Mouse (Mus musculus) G1E-ER4 (cell line): ENCODE results near the gene Samd5. TPM values are rescaled to one million over a fixed set of nuclear protein-coding genes. Genes with fewer than 3 reads are reported as not detected.

Source experiments
- GATA1 ChIP-seq: IDR thresholded peaks from one replicate; pipeline ENCODE4 v1.8.0; 2012; ENCODE audit warnings: low read length, inconsistent platforms
- polyA plus RNA-seq: library from polyadenylated mRNA; stranded (reverse); fragments of >175 nt; gene quantifications from 2 replicates; pipeline ENCODE4 v1.2.3, GENCODE M21; 2012

Gene Samd5
- polyA plus RNA-seq, 1 experiment: not detected

- no peak for TF ChIP-seq GATA1
These were observed 54.0 kb downstream of the Samd5 start for GRCm38 (mm10) chr10:9621055-9621454.

- no peak for TF ChIP-seq GATA1
These were observed 60.0 kb downstream of the Samd5 start for GRCm38 (mm10) chr10:9615009-9615408.

- no peak for TF ChIP-seq GATA1
These were observed 66.2 kb downstream of the Samd5 start for GRCm38 (mm10) chr10:9608854-9609253.

GRCm38 (mm10) chr10:9607155-9607554 is 67.9 kb downstream of the Samd5 start:
- TF ChIP-seq GATA1: no peak

- TF ChIP-seq GATA1: no peak
These were observed 69.4 kb downstream of the Samd5 start for GRCm38 (mm10) chr10:9605635-9606034.

GRCm38 (mm10) chr10:9603290-9603689 is 71.7 kb downstream of the Samd5 start:
- TF ChIP-seq GATA1: no peak

- no peak for TF ChIP-seq GATA1
These were observed 72.2 kb downstream of the Samd5 start for GRCm38 (mm10) chr10:9602845-9603244.

GRCm38 (mm10) chr10:9602389-9602788 is 72.6 kb downstream of the Samd5 start:
- no peak for TF ChIP-seq GATA1

- no peak for TF ChIP-seq GATA1
These were observed 78.8 kb downstream of the Samd5 start for GRCm38 (mm10) chr10:9596228-9596627.

- no peak for TF ChIP-seq GATA1
These were observed 80.3 kb downstream of the Samd5 start for GRCm38 (mm10) chr10:9594666-9595065.

GRCm38 (mm10) chr10:9590606-9591005 is 84.4 kb downstream of the Samd5 start:
- no peak for TF ChIP-seq GATA1

GRCm38 (mm10) chr10:9586328-9586727 is 88.7 kb downstream of the Samd5 start:
- TF ChIP-seq GATA1: no peak

- no peak for TF ChIP-seq GATA1
These were observed 95.6 kb downstream of the Samd5 start for GRCm38 (mm10) chr10:9579374-9579773.

GRCm38 (mm10) chr10:9575605-9576004 is 99.4 kb downstream of the Samd5 start:
- TF ChIP-seq GATA1: no peak

GRCm38 (mm10) chr10:9574135-9574534 is 100.9 kb downstream of the Samd5 start:
- no peak for TF ChIP-seq GATA1

Other genes with a start within 250 kb of the Samd5 start
- 10.3 and 10.6 TPM in 2 replicates for gene Stxbp5, start 225.9 kb upstream of the Samd5 start, polyA plus RNA-seq